In genomic region chr2:45538950-45539349, GRCm38 (mm10) we compare ENCODE assay signal across 13 mouse cellular contexts.
DNase-seq lines count a peak whose midpoint lies in the region; ATAC-seq and TF ChIP-seq lines count a peak whose summit lies in the region.
"Had no signal": no experiment of that assay in that cellular context is flagged by ENCODE, and none has a peak within 500 bp of the region (broad histone marks: within the 10 kb centered on the region; RNA-seq: fewer than 3 reads in every experiment).

No protein-coding gene starts in this region.

- H3K27me3 ChIP-seq in limb, embryonic 11.5 days (ENCODE audit: control insufficient read depth, insufficient read depth, low read length), result no peaks in the 10 kb centered on the region
- no peaks in the 10 kb centered on the region for H3K27me3 ChIP-seq in heart, adult 2 months (ENCODE audit: control insufficient read depth, insufficient read depth, low read length)

- DNase-seq in right cerebral cortex, adult 2 months (ENCODE audit: low spot score in 2 of 2), result peak; percentile 37 to 59
- DNase-seq in right cerebral cortex, postnatal 14 days, result no peak
- DNase-seq in layer of hippocampus, adult 8-10 months (ENCODE audit: low spot score in 2 of 2), result peak; percentile 37 to 68
- peak; percentile 24 for DNase-seq in limb, embryonic 11.5 days (ENCODE audit: low spot score)
- DNase-seq in heart, adult 2 months, result no peak
- no peak for DNase-seq in cerebellum, adult 8-10 months
- DNase-seq: cerebellum, adult 9-11 months; kidney, adult 8-10 months; lung, adult 18-20 months; thymus, postnatal 25 days had no signal

- H3K4me3 ChIP-seq in limb, embryonic 11.5 days (ENCODE audit: low read depth, low read length), result no peak overlapping the region
- H3K4me3 ChIP-seq in heart, adult 2 months, result no peak overlapping the region

- H3K27ac ChIP-seq in limb, embryonic 11.5 days (replicated peaks; ENCODE audit: low read depth, low read length), result no peak overlapping the region
- H3K27ac ChIP-seq in heart, adult 2 months, result no peak overlapping the region
- H3K27ac ChIP-seq: hindbrain, embryonic 14.5 days had no signal

- no peaks in the 10 kb centered on the region for H3K79me2 ChIP-seq in heart, adult 2 months (replicated peaks; ENCODE audit: control insufficient read depth, insufficient read depth, low read length)

- H3K9me3 ChIP-seq in limb, embryonic 11.5 days (ENCODE audit: control insufficient read depth, low read length), result no peaks in the 10 kb centered on the region

- TF ChIP-seq POLR2A in heart, adult 2 months (IDR thresholded peaks at IDR 0.05; ENCODE audit: insufficient read depth, low read depth, low read length), result no peak

- no peaks in the 10 kb centered on the region for H3K4me1 ChIP-seq in limb, embryonic 11.5 days (ENCODE audit: control insufficient read depth, insufficient read depth, low read length)
- no peaks in the 10 kb centered on the region for H3K4me1 ChIP-seq in heart, adult 2 months (ENCODE audit: control insufficient read depth, insufficient read depth, low read length)

- no peaks in the 10 kb centered on the region for H3K36me3 ChIP-seq in limb, embryonic 11.5 days (ENCODE audit: control insufficient read depth, insufficient read depth, low read length)
- no peaks in the 10 kb centered on the region for H3K36me3 ChIP-seq in heart, adult 2 months (ENCODE audit: control insufficient read depth, insufficient read depth, low read length)

- no peak for TF ChIP-seq CTCF in heart, adult 2 months (IDR thresholded peaks at IDR 0.05)

- no peak overlapping the region for H3K4me2 ChIP-seq in limb, embryonic 11.5 days (ENCODE audit: low read depth, severe bottlenecking)
- H3K4me2 ChIP-seq: hindbrain, embryonic 14.5 days had no signal

- intact Hi-C loops in heart, adult 2 months (cut with DNase I), result no loop called here

- ATAC-seq in limb, embryonic 11.5 days (ENCODE audit: insufficient number of reproducible peaks, low FRiP score, low TSS enrichment, low read depth), result no peak
- no peak for ATAC-seq in megakaryocyte, adult 5-6 weeks (ENCODE audit: poor library complexity, severe bottlenecking)
- ATAC-seq: forebrain, embryonic 14.5 days had no signal

- 49% methylated on average over 12 of the region's 12 CpGs for WGBS in limb, embryonic 11.5 days
- WGBS in heart, adult 2 months, result 96% methylated on average over 12 of the region's 12 CpGs

- TF ChIP-seq EP300 in heart, adult 2 months (IDR thresholded peaks at IDR 0.05; ENCODE audit: insufficient read depth, low read depth, low read length), result no peak

- no peak overlapping the region for H3K9ac ChIP-seq in limb, embryonic 11.5 days (ENCODE audit: low read length)
- H3K9ac ChIP-seq in heart, adult 2 months (ENCODE audit: low read depth, low read length), result no peak overlapping the region
- H3K9ac ChIP-seq: hindbrain, embryonic 14.5 days had no signal

Comparison
In these comparisons a context has a peak if more than half of its experiments do, and no peak if none do; other contexts are left out.
1. DNase-seq: peak in right cerebral cortex, adult 2 months (2 of 2), layer of hippocampus, adult 8-10 months (2 of 2) and limb, embryonic 11.5 days (single experiment); none in right cerebral cortex, postnatal 14 days (single experiment), heart, adult 2 months (0 of 2) and cerebellum, adult 8-10 months (single experiment).